Mouse (Mus musculus) liver, embryonic 12.5 days (tissue): Measurements from ENCODE around the gene Olfr361. TPM values are rescaled to one million over a fixed set of nuclear protein-coding genes. Genes with fewer than 3 reads are reported as not detected.
"Not testable (repeated sequence)": the region's sequence is repeated elsewhere in the genome, so short reads cannot be mapped to it uniquely, and the experiment has no call there.

Source experiments
- ATAC-seq: fragments of 200-750 bp; cut with Nextera tagmentation; 2 replicates; pipeline ENCODE4 v1.8.0; 2017; ENCODE audit warnings: moderate number of reproducible peaks, mild to moderate bottlenecking, moderate library complexity
- H3K27ac ChIP-seq: fragments of 300-500 bp; sonication (generic); 2 replicates; pipeline ENCODE4 v1.5.1; 2016; ENCODE audit warnings: mild to moderate bottlenecking
- H3K27me3 ChIP-seq: fragments of 300-500 bp; sonication (generic); replicated peaks from 2 replicates; pipeline ENCODE4 v1.6.1; 2016; ENCODE audit warnings: mild to moderate bottlenecking, moderate library complexity
- H3K36me3 ChIP-seq: fragments of 300-500 bp; sonication (generic); 2 replicates; pipeline ENCODE4 v1.6.1; 2016; ENCODE audit warnings: mild to moderate bottlenecking, moderate library complexity
- H3K4me1 ChIP-seq: fragments of 300-500 bp; sonication (generic); 2 replicates; pipeline ENCODE4 v1.6.1; 2016
- H3K4me2 ChIP-seq: fragments of 300-500 bp; sonication (generic); 2 replicates; pipeline ENCODE4 v1.6.1; 2016; ENCODE audit warnings: mild to moderate bottlenecking, moderate library complexity
- H3K4me3 ChIP-seq: fragments of 300-500 bp; sonication (generic); 2 replicates; pipeline ENCODE4 v1.5.1; 2016; ENCODE audit warnings: mild to moderate bottlenecking, moderate library complexity
- H3K9ac ChIP-seq: fragments of 300-500 bp; sonication (generic); 2 replicates; pipeline ENCODE4 v1.6.1; 2016; ENCODE audit warnings: mild to moderate bottlenecking, moderate library complexity
- H3K9me3 ChIP-seq: fragments of 300-500 bp; sonication (generic); replicated peaks from 2 replicates; pipeline ENCODE4 v1.6.1; 2016; ENCODE audit warnings: mild to moderate bottlenecking, moderate library complexity
- WGBS: fragments of 180-500 bp; shearing (Covaris S2); methylation state at CpG from one replicate; pipeline ENCODE4 v1.1.7; 2016; ENCODE audit not compliant: insufficient replicate concordance; 5-methylcytosine and 5-hydroxymethylcytosine counted together
- polyA plus RNA-seq: library from polyadenylated mRNA; unstranded; fragments of >200 nt; fragmentation: Nextera tagmentation; extraction: Ambion mirVana; gene quantifications from 2 replicates; pipeline ENCODE4 v1.2.1, GENCODE M21; 2016

The Olfr361 gene
- not detected in 2 replicates for polyA plus RNA-seq

DNA sequence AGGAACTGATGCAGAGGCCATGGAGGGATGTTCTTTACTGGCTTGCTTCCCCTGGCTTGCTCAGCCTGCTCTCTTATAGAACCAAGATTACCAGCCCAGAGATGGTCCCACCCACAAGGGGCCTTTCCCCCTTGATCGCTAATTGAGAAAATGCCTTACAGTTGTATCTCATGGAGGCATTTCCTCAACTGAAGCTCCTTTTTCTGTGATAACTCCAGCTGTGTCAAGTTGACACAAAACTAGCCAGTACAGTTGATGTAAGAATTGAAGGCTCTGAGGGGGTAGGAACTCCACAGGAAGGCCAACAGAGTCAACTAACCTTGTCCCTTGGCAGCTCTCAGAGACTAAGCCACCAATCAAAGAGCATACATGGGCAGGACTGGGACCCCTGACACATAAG lies at the start of gene Olfr361:
TSS of gene Olfr361 (minus strand) at position 101 of the 400 bp plus-strand sequence.
- H3K36me3 ChIP-seq, H3K27ac ChIP-seq, H3K4me2 ChIP-seq, H3K27me3 ChIP-seq, H3K4me1 ChIP-seq, H3K9me3 ChIP-seq, H3K9ac ChIP-seq, H3K4me3 ChIP-seq, ATAC-seq: not testable (repeated sequence)
- WGBS: 30% methylated on average over 1 of the region's 1 CpGs

- Histone ChIP-seq H3K9ac (no peak within 1 kb of the TSS), H3K27ac (no peak within 1 kb of the TSS), H3K27me3 (no peaks in the 10 kb centered on the region), H3K4me2 (no peak within 1 kb of the TSS), H3K4me1 (no peaks in the 10 kb centered on the region), H3K9me3 (0 out of 2 replicates have a peak, but pooled peaks cover 4% of the 10 kb centered on the region), H3K4me3 (no peak within 1 kb of the TSS), H3K36me3 (no peaks in the 10 kb centered on the region)
- 55% methylated on average over 1 of the region's 1 CpGs for WGBS
- no peak for ATAC-seq
Observed at GRCm38 (mm10) chr2:37117810-37118209, 28.7 kb upstream of the Olfr361 start, which contains the start of gene Olfr362. Gene Olfr362, minus strand, starts transcription at chr2:37117910.

- Histone ChIP-seq H3K4me1 (no peaks in the 10 kb centered on the region), H3K9me3 (no peaks in the 10 kb centered on the region), H3K27ac (no peak within 1 kb of the TSS), H3K27me3 (no peaks in the 10 kb centered on the region), H3K4me3 (no peak within 1 kb of the TSS), H3K4me2 (no peak within 1 kb of the TSS), H3K36me3 (no peaks in the 10 kb centered on the region), H3K9ac (no peak within 1 kb of the TSS)
- ATAC-seq: no peak
Observed at GRCm38 (mm10) chr2:37065446-37065845, 23.6 kb downstream of the Olfr361 start, which contains the start of gene Olfr360. Gene Olfr360, plus strand, starts transcription at chr2:37065746.

Other genes with a start within 250 kb of the Olfr361 start
- gene Olfr350, start 243.0 kb downstream of the Olfr361 start, polyA plus RNA-seq: not detected in 2 replicates
- gene Olfr351, start 226.6 kb downstream of the Olfr361 start, polyA plus RNA-seq: not detected in 2 replicates
- gene Olfr352, start 220.8 kb downstream of the Olfr361 start, polyA plus RNA-seq: not detected in 2 replicates
- gene Olfr353, start 196.4 kb downstream of the Olfr361 start, polyA plus RNA-seq: not detected in 2 replicates
- gene Olfr354, start 183.6 kb downstream of the Olfr361 start, polyA plus RNA-seq: not detected in 2 replicates
- not detected in 2 replicates for gene Olfr355, start 160.4 kb downstream of the Olfr361 start, polyA plus RNA-seq
- gene Olfr356, start 152.2 kb downstream of the Olfr361 start, polyA plus RNA-seq: not detected in 2 replicates
- gene Olfr357, start 95.5 kb downstream of the Olfr361 start, polyA plus RNA-seq: not detected in 2 replicates
- not detected in 2 replicates for gene Olfr358, start 80.0 kb downstream of the Olfr361 start, polyA plus RNA-seq
- gene Olfr360, start 23.5 kb downstream of the Olfr361 start, polyA plus RNA-seq: not detected in 2 replicates
- gene Olfr362, start 28.6 kb upstream of the Olfr361 start, polyA plus RNA-seq: not detected in 2 replicates
- gene Olfr364-ps1, start 50.0 kb upstream of the Olfr361 start, polyA plus RNA-seq: not detected in 2 replicates
- not detected in 2 replicates for gene Olfr365, start 98.9 kb upstream of the Olfr361 start, polyA plus RNA-seq
- gene Olfr366, start 122.3 kb upstream of the Olfr361 start, polyA plus RNA-seq: not detected in 2 replicates
- not detected in 2 replicates for gene Olfr368, start 237.2 kb upstream of the Olfr361 start, polyA plus RNA-seq